Mouse (Mus musculus): ENCODE measurements around the gene 1110051M20Rik.

DNA sequence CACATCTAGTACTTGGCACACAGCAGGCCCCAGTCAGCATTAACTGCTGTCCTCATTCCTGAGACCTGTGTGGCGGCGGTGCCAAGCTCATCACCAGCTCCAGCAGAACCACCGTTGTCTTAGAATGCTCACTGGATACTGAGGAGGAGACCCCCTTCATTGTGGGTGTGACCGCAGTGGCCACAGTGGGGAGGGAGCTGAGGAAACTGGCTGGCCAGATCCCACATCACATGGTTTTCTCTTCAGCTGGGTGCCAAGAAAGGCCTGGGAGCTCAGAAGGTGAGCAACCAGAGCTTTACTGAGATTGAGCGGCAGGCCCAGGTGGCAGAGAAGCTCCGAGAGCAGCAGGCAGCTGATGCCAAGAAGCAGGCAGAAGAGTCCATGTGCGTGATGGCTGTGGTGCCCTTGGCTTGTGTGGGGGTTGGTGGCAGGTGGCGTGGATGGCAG, 174.8 kb downstream of the 1110051M20Rik start:
- TF ChIP-seq GATA1 (IDR thresholded peaks at IDR 0.05; ENCODE audit: borderline replicate concordance, low read length) (no peak), FLI1 (IDR thresholded peaks at IDR 0.05; ENCODE audit: low read length) (no peak)

Measured in megakaryocyte, embryonic 14.5 days (primary cell).